Mouse (Mus musculus) CD4-positive helper T cell, adult 2 months (primary cell): ENCODE results near the gene Grb10.

Source experiments
- DNase-seq: peaks from one replicate; pipeline ENCODE4 v3.0.0-alpha.2; 2012; ENCODE audit warnings: low read depth, missing footprints, low spot score

The Grb10 gene

GRCm38 (mm10) chr11:11968830-11969229 lies 69.7 kb downstream of the Grb10 start:
- no peak for DNase-seq

GRCm38 (mm10) chr11:11967519-11967918 lies 71.0 kb downstream of the Grb10 start:
- no peak for DNase-seq

GRCm38 (mm10) chr11:11966220-11966619 lies 72.3 kb downstream of the Grb10 start:
- no peak for DNase-seq

GRCm38 (mm10) chr11:11965501-11966125 lies 72.9 kb downstream of the Grb10 start:
- DNase-seq = no peak

GRCm38 (mm10) chr11:11964729-11965128 lies 73.8 kb downstream of the Grb10 start:
- no peak for DNase-seq

- no peak for DNase-seq
Observed at GRCm38 (mm10) chr11:11963587-11963986, 74.9 kb downstream of the Grb10 start.

GRCm38 (mm10) chr11:11963065-11963464 lies 75.4 kb downstream of the Grb10 start:
- no peak for DNase-seq

- no peak for DNase-seq
Observed at GRCm38 (mm10) chr11:11962629-11962954, 75.9 kb downstream of the Grb10 start.

GRCm38 (mm10) chr11:11961917-11962628 lies 76.4 kb downstream of the Grb10 start:
- no peak for DNase-seq

- no peak for DNase-seq
Observed at GRCm38 (mm10) chr11:11960858-11961257, 77.6 kb downstream of the Grb10 start.

GRCm38 (mm10) chr11:11960227-11960626 lies 78.3 kb downstream of the Grb10 start:
- no peak for DNase-seq

- no peak for DNase-seq
Observed at GRCm38 (mm10) chr11:11958479-11958878, 80.0 kb downstream of the Grb10 start.

- DNase-seq = no peak
Observed at GRCm38 (mm10) chr11:11958061-11958361, 80.5 kb downstream of the Grb10 start.

- no peak for DNase-seq
Observed at GRCm38 (mm10) chr11:11957211-11958060, 81.0 kb downstream of the Grb10 start.

- no peak for DNase-seq
Observed at GRCm38 (mm10) chr11:11955783-11956182, 82.7 kb downstream of the Grb10 start.

- DNase-seq = no peak
Observed at GRCm38 (mm10) chr11:11954606-11955005, 83.9 kb downstream of the Grb10 start.

- no peak for DNase-seq
Observed at GRCm38 (mm10) chr11:11954115-11954438, 84.4 kb downstream of the Grb10 start.

GRCm38 (mm10) chr11:11953364-11954114 lies 84.9 kb downstream of the Grb10 start:
- DNase-seq = no peak

GRCm38 (mm10) chr11:11952569-11952968 lies 85.9 kb downstream of the Grb10 start:
- DNase-seq = no peak

- DNase-seq = no peak
Observed at GRCm38 (mm10) chr11:11948988-11949365, 89.5 kb downstream of the Grb10 start.

- DNase-seq = no peak
Observed at GRCm38 (mm10) chr11:11948321-11948987, 90.0 kb downstream of the Grb10 start.

- DNase-seq = no peak
Observed at GRCm38 (mm10) chr11:11947857-11948256, 90.6 kb downstream of the Grb10 start.
